Mouse (Mus musculus) midbrain, embryonic 12.5 days (tissue): ENCODE data around the gene Ddx24. TPM values are rescaled to one million over a fixed set of nuclear protein-coding genes. Genes with fewer than 3 reads are reported as not detected.

Experiments
- ATAC-seq: fragments of 200-750 bp; cut with Nextera tagmentation; 2 replicates; pipeline ENCODE4 v1.8.0; 2017; ENCODE audit warnings: low read depth, moderate TSS enrichment, moderate library complexity; ENCODE audit not compliant: low FRiP score
- H3K27ac ChIP-seq: fragments of 300-500 bp; sonication (generic); replicated peaks from 2 replicates; pipeline ENCODE4 v1.5.1; 2016; ENCODE audit warnings: mild to moderate bottlenecking
- H3K27me3 ChIP-seq: fragments of 300-500 bp; sonication (generic); 2 replicates; pipeline ENCODE4 v1.6.1; 2016; ENCODE audit warnings: mild to moderate bottlenecking
- H3K36me3 ChIP-seq: fragments of 300-500 bp; sonication (generic); 2 replicates; pipeline ENCODE4 v1.6.1; 2016
- H3K4me1 ChIP-seq: fragments of 300-500 bp; sonication (generic); 2 replicates; pipeline ENCODE4 v1.6.1; 2016
- H3K4me2 ChIP-seq: fragments of 300-500 bp; sonication (generic); replicated peaks from 2 replicates; pipeline ENCODE4 v1.6.1; 2016; ENCODE audit warnings: mild to moderate bottlenecking, moderate library complexity
- H3K4me3 ChIP-seq: fragments of 300-500 bp; sonication (generic); 2 replicates; pipeline ENCODE4 v1.5.1; 2016; ENCODE audit warnings: mild to moderate bottlenecking
- H3K9ac ChIP-seq: fragments of 300-500 bp; sonication (generic); replicated peaks from 2 replicates; pipeline ENCODE4 v1.6.1; 2016; ENCODE audit warnings: mild to moderate bottlenecking, moderate library complexity
- H3K9me3 ChIP-seq: fragments of 300-500 bp; sonication (generic); 2 replicates; pipeline ENCODE4 v1.6.1; 2016; ENCODE audit warnings: mild to moderate bottlenecking
- WGBS: fragments of 180-500 bp; shearing (Covaris S2); methylation state at CpG from one replicate; pipeline ENCODE4 v1.1.7; 2016; 5-methylcytosine and 5-hydroxymethylcytosine counted together
- polyA plus RNA-seq: library from polyadenylated mRNA; unstranded; fragments of >200 nt; fragmentation: Nextera tagmentation; extraction: Ambion mirVana; gene quantifications from 2 replicates; pipeline ENCODE4 v1.2.1, GENCODE M21; 2016

Gene Ddx24
- polyA plus RNA-seq, 1 experiment from 2014 or later = 119 TPM

GRCm38 (mm10) chr12:103388505-103389347, 36.9 kb downstream of the Ddx24 start, which contains the start of gene Otub2:
Otub2 (plus strand) TSS chr12:103388682.
- H3K27ac ChIP-seq = peak within 1 kb of the TSS; percentile 74
- no peaks in the 10 kb centered on the region for H3K9me3 ChIP-seq
- peaks cover 6% of the 10 kb centered on the region for H3K4me1 ChIP-seq
- peak within 1 kb of the TSS; percentile 81 for H3K4me3 ChIP-seq
- 0 out of 2 replicates have a peak, but pooled peaks cover 3% of the 10 kb centered on the region for H3K27me3 ChIP-seq
- peak within 1 kb of the TSS; percentile 89 for H3K9ac ChIP-seq
- no peaks in the 10 kb centered on the region for H3K36me3 ChIP-seq
- peak; percentile 99 for ATAC-seq
- under 1% methylated on average over 58 of the region's 58 CpGs for WGBS
- peak within 1 kb of the TSS; percentile 82 for H3K4me2 ChIP-seq

GRCm38 (mm10) chr12:103380226-103380625, 45.4 kb downstream of the Ddx24 start:
- Histone ChIP-seq H3K36me3 (no peaks in the 10 kb centered on the region), H3K4me1 (no peaks in the 10 kb centered on the region), H3K27me3 (0 out of 2 replicates have a peak, but pooled peaks cover 3% of the 10 kb centered on the region), H3K4me2 (no peak overlapping the region), H3K9me3 (no peaks in the 10 kb centered on the region), H3K4me3 (no peak overlapping the region), H3K9ac (no peak overlapping the region), H3K27ac (no peak overlapping the region)
- no peak for ATAC-seq
- 88% methylated on average over 4 of the region's 4 CpGs for WGBS

- H3K4me2 ChIP-seq = no peak overlapping the region
- 69% methylated on average over 4 of the region's 4 CpGs for WGBS
- no peak for ATAC-seq
- H3K4me1 ChIP-seq = no peaks in the 10 kb centered on the region
- H3K9ac ChIP-seq = no peak overlapping the region
- H3K9me3 ChIP-seq = no peaks in the 10 kb centered on the region
- no peak overlapping the region for H3K4me3 ChIP-seq
- H3K27ac ChIP-seq = no peak overlapping the region
- no peaks in the 10 kb centered on the region for H3K36me3 ChIP-seq
- no peaks in the 10 kb centered on the region; the same call in 1 of the 2 replicates for H3K27me3 ChIP-seq
Measured at GRCm38 (mm10) chr12:103376774-103377173, 48.9 kb downstream of the Ddx24 start.

- Histone ChIP-seq H3K4me2 (no peak overlapping the region), H3K4me1 (no peaks in the 10 kb centered on the region), H3K9ac (no peak overlapping the region), H3K27ac (no peak overlapping the region), H3K36me3 (no peaks in the 10 kb centered on the region), H3K27me3 (no peaks in the 10 kb centered on the region; the same call in 1 of the 2 replicates), H3K9me3 (no peaks in the 10 kb centered on the region), H3K4me3 (no peak overlapping the region)
- ATAC-seq = no peak
- 70% methylated on average over 5 of the region's 5 CpGs for WGBS
Measured at GRCm38 (mm10) chr12:103376124-103376523, 49.5 kb downstream of the Ddx24 start.

- ATAC-seq = no peak
- 74% methylated on average over 8 of the region's 8 CpGs for WGBS
Measured at GRCm38 (mm10) chr12:103373530-103374236, 51.9 kb downstream of the Ddx24 start.

GRCm38 (mm10) chr12:103371711-103372110, 53.9 kb downstream of the Ddx24 start:
- 29% methylated on average over 6 of the region's 6 CpGs for WGBS
- no peak for ATAC-seq
- Histone ChIP-seq H3K4me2 (no peak overlapping the region), H3K27me3 (peaks cover 15% of the 10 kb centered on the region), H3K36me3 (no peaks in the 10 kb centered on the region), H3K4me3 (no peak overlapping the region), H3K9ac (no peak overlapping the region), H3K27ac (no peak overlapping the region), H3K9me3 (no peaks in the 10 kb centered on the region), H3K4me1 (0 out of 2 replicates have a peak, but pooled peaks cover 3% of the 10 kb centered on the region)

More at GRCm38 (mm10) chr12:103373530-103374236, 51.9 kb downstream of the Ddx24 start:
- H3K4me1 ChIP-seq = no peaks in the 10 kb centered on the region
- no peak overlapping the region for H3K9ac ChIP-seq
- no peak overlapping the region for H3K27ac ChIP-seq
- H3K4me2 ChIP-seq = no peak overlapping the region
- no peaks in the 10 kb centered on the region for H3K9me3 ChIP-seq
- peaks cover 7% of the 10 kb centered on the region for H3K27me3 ChIP-seq
- H3K36me3 ChIP-seq = no peaks in the 10 kb centered on the region
- no peak overlapping the region for H3K4me3 ChIP-seq

GRCm38 (mm10) chr12:103370861-103371260, 54.8 kb downstream of the Ddx24 start:
- Histone ChIP-seq H3K27ac (no peak overlapping the region), H3K4me2 (no peak overlapping the region)

GRCm38 (mm10) chr12:103368777-103369176, 56.9 kb downstream of the Ddx24 start:
- Histone ChIP-seq H3K9ac (no peak overlapping the region), H3K9me3 (no peaks in the 10 kb centered on the region), H3K36me3 (no peaks in the 10 kb centered on the region), H3K27me3 (peaks cover 15% of the 10 kb centered on the region), H3K27ac (no peak overlapping the region), H3K4me1 (0 out of 2 replicates have a peak, but pooled peaks cover 3% of the 10 kb centered on the region), H3K4me2 (no peak overlapping the region), H3K4me3 (no peak overlapping the region)
- ATAC-seq = no peak
- 77% methylated on average over 2 of the region's 2 CpGs for WGBS

More at GRCm38 (mm10) chr12:103370861-103371260, 54.8 kb downstream of the Ddx24 start:
- Histone ChIP-seq H3K4me3 (no peak overlapping the region), H3K27me3 (peaks cover 15% of the 10 kb centered on the region), H3K36me3 (no peaks in the 10 kb centered on the region), H3K4me1 (0 out of 2 replicates have a peak, but pooled peaks cover 3% of the 10 kb centered on the region), H3K9me3 (no peaks in the 10 kb centered on the region), H3K9ac (no peak overlapping the region)
- 80% methylated on average over 4 of the region's 4 CpGs for WGBS
- no peak for ATAC-seq

- no peaks in the 10 kb centered on the region for H3K9me3 ChIP-seq
- 82% methylated on average over 7 of the region's 7 CpGs for whole genome bisulfite sequencing
- 0 out of 2 replicates have a peak overlapping the region, but pooled peaks have one; percentile 1 for H3K9ac ChIP-seq
- no peaks in the 10 kb centered on the region for H3K36me3 ChIP-seq
- no peak for ATAC-seq
- H3K4me3 ChIP-seq = no peak overlapping the region
- no peak overlapping the region for H3K4me2 ChIP-seq
- 0 out of 2 replicates have a peak, but pooled peaks cover 3% of the 10 kb centered on the region for H3K4me1 ChIP-seq
- peaks cover 15% of the 10 kb centered on the region for H3K27me3 ChIP-seq
- H3K27ac ChIP-seq = no peak overlapping the region
Measured at GRCm38 (mm10) chr12:103368326-103368669, 57.3 kb downstream of the Ddx24 start.

GRCm38 (mm10) chr12:103367620-103368325, 57.9 kb downstream of the Ddx24 start:
- H3K4me3 ChIP-seq = no peak overlapping the region
- H3K27ac ChIP-seq = no peak overlapping the region

GRCm38 (mm10) chr12:103367171-103367570, 58.5 kb downstream of the Ddx24 start:
- no peak overlapping the region for H3K4me2 ChIP-seq

More at GRCm38 (mm10) chr12:103367620-103368325, 57.9 kb downstream of the Ddx24 start:
- 21% methylated on average over 18 of the region's 18 CpGs for WGBS
- 0 out of 2 replicates have a peak overlapping the region, but pooled peaks have one; percentile 1 for H3K9ac ChIP-seq
- H3K36me3 ChIP-seq = no peaks in the 10 kb centered on the region
- H3K4me2 ChIP-seq = peak overlapping the region; percentile 36
- H3K4me1 ChIP-seq = 0 out of 2 replicates have a peak, but pooled peaks cover 3% of the 10 kb centered on the region
- H3K9me3 ChIP-seq = no peaks in the 10 kb centered on the region
- peaks cover 15% of the 10 kb centered on the region for H3K27me3 ChIP-seq
- ATAC-seq = peak; percentile 74

More at GRCm38 (mm10) chr12:103367171-103367570, 58.5 kb downstream of the Ddx24 start:
- Histone ChIP-seq H3K27ac (no peak overlapping the region), H3K27me3 (peaks cover 15% of the 10 kb centered on the region), H3K4me1 (0 out of 2 replicates have a peak, but pooled peaks cover 3% of the 10 kb centered on the region), H3K4me3 (no peak overlapping the region), H3K9ac (no peak overlapping the region), H3K9me3 (no peaks in the 10 kb centered on the region), H3K36me3 (no peaks in the 10 kb centered on the region)
- no peak for ATAC-seq
- WGBS = 72% methylated on average over 2 of the region's 2 CpGs
